Comparison of ENCODE assay signal across 6 mouse cellular contexts in genomic region chr14:19180203-19180602, GRCm38 (mm10).
A peak's percentile ranks its signal among the peaks of the same experiment; 100 is the strongest.
DNase-seq lines count a peak whose midpoint lies in the region; ATAC-seq lines count a peak whose summit lies in the region.
"Not testable (repeated sequence)": the region's sequence is repeated elsewhere in the genome, so short reads cannot be mapped to it uniquely, and the experiment has no call there.

No protein-coding gene starts in this region.

- not testable (repeated sequence) for H3K27ac ChIP-seq in hindbrain, embryonic 11.5 days (ENCODE audit: low read depth, low read length)

- H3K4me2 ChIP-seq in hindbrain, embryonic 11.5 days (replicated peaks; ENCODE audit: low read depth, low read length) = not testable (repeated sequence)

- not testable (repeated sequence) for H3K36me3 ChIP-seq in hindbrain, embryonic 11.5 days (ENCODE audit: control insufficient read depth, insufficient read depth, low read length)

- not testable (repeated sequence) for H3K9me3 ChIP-seq in hindbrain, embryonic 11.5 days (ENCODE audit: control insufficient read depth, low read length)

- not testable (repeated sequence) for H3K4me3 ChIP-seq in hindbrain, embryonic 11.5 days (ENCODE audit: low read depth, low read length)

- not testable (repeated sequence) for H3K27me3 ChIP-seq in hindbrain, embryonic 11.5 days (ENCODE audit: control insufficient read depth, insufficient read depth, low read length)

- not testable (repeated sequence) for H3K4me1 ChIP-seq in hindbrain, embryonic 11.5 days (replicated peaks; ENCODE audit: control insufficient read depth, insufficient read depth, low read length)

- not testable (repeated sequence) for DNase-seq in hindbrain, embryonic 11.5 days (ENCODE audit: low spot score)

- peak; percentile 64 for ATAC-seq in CD4-positive, CD25-positive, alpha-beta regulatory T cell, adult 4 months
- peak; percentile 88 for ATAC-seq in common myeloid progenitor, adult 5-6 weeks (replicated peaks; ENCODE audit: low read depth, poor library complexity, severe bottlenecking)
- peak; percentile 87 for ATAC-seq in granulocyte monocyte progenitor cell, adult 5-6 weeks (replicated peaks; ENCODE audit: poor library complexity, severe bottlenecking)
- 0 out of 2 replicates have a peak, but pooled peaks have one; percentile 7 for ATAC-seq in hindbrain, embryonic 11.5 days (ENCODE audit: low FRiP score)
- peak; percentile 74 for ATAC-seq in megakaryocyte progenitor cell, adult 5-6 weeks (replicated peaks; ENCODE audit: poor library complexity)
- 0 out of 2 replicates have a peak, but pooled peaks have one; percentile 31 for ATAC-seq in monocyte, adult 5-6 weeks (replicated peaks; ENCODE audit: insufficient number of reproducible peaks, low FRiP score, low TSS enrichment, poor library complexity, severe bottlenecking)

- WGBS in hindbrain, embryonic 11.5 days = 60% methylated on average over 9 of the region's 9 CpGs

- not testable (repeated sequence) for H3K9ac ChIP-seq in hindbrain, embryonic 11.5 days (ENCODE audit: low read depth, low read length)

Comparison
In these comparisons a context has a peak if more than half of its experiments do, and no peak if none do; other contexts are left out.
1. ATAC-seq: peak in every context shown above with its lines; median percentile 88 in common myeloid progenitor, adult 5-6 weeks; 87 in granulocyte monocyte progenitor cell, adult 5-6 weeks; 74 in megakaryocyte progenitor cell, adult 5-6 weeks; 64 in CD4-positive, CD25-positive, alpha-beta regulatory T cell, adult 4 months; 31 in monocyte, adult 5-6 weeks; 7 in hindbrain, embryonic 11.5 days.